Mouse (Mus musculus) cerebellum, adult 2 months (tissue): ENCODE measurements around the gene Casc3. TPM values are rescaled to one million over a fixed set of nuclear protein-coding genes. Genes with fewer than 3 reads are reported as not detected.
A peak's percentile ranks its signal among the peaks of the same experiment; 100 is the strongest.

Source experiments
- DNase-seq, 2 experiments: peaks; one replicate each; pipeline ENCODE4 v3.0.0; 2021
- H3K27ac ChIP-seq: fragments of 200-500 bp; 2 replicates; pipeline ENCODE4 v1.5.1; 2012; ENCODE audit warnings: low read length, control low read depth, inconsistent platforms; ENCODE audit not compliant: insufficient read depth
- H3K27me3 ChIP-seq: fragments of 200-500 bp; 2 replicates; pipeline ENCODE4 v1.6.1; 2012; ENCODE audit warnings: inconsistent platforms, mild to moderate bottlenecking, low read length, moderate library complexity; ENCODE audit not compliant: control insufficient read depth, insufficient read depth
- H3K4me1 ChIP-seq: fragments of 200-500 bp; 2 replicates; pipeline ENCODE4 v1.6.1; 2011; ENCODE audit warnings: low read length; ENCODE audit not compliant: control insufficient read depth, insufficient read depth
- H3K4me3 ChIP-seq: fragments of 200-500 bp; replicated peaks from 2 replicates; pipeline ENCODE3; 2011; ENCODE audit warnings: mild to moderate bottlenecking, low read depth, low read length, control low read depth; ENCODE audit not compliant: insufficient read depth
- CTCF ChIP-seq: fragments of 200-500 bp; IDR thresholded peaks from 2 replicates; pipeline ENCODE4 v1.5.1; 2011; ENCODE audit warnings: low read depth, mild to moderate bottlenecking, control low read depth, low read length, moderate library complexity, borderline replicate concordance; ENCODE audit not compliant: insufficient read depth
- POLR2A ChIP-seq: fragments of 200-500 bp; IDR thresholded peaks from 2 replicates; pipeline ENCODE4 v1.6.1; 2011; ENCODE audit warnings: low read length, control low read depth, borderline replicate concordance; ENCODE audit not compliant: insufficient read depth
- WGBS: fragments of 180-500 bp; shearing (Covaris S2); methylation state at CpG from one replicate; pipeline ENCODE4 v1.1.7; 2018; 5-methylcytosine and 5-hydroxymethylcytosine counted together
- polyA plus RNA-seq: library from polyadenylated mRNA; depleted of rRNA; stranded (reverse); fragments of >200 nt; gene quantifications from 2 replicates; pipeline ENCODE4 v1.2.3, GENCODE M21; 2012

Casc3 gene
- polyA plus RNA-seq, 1 experiment = 55.5 TPM

DNA sequence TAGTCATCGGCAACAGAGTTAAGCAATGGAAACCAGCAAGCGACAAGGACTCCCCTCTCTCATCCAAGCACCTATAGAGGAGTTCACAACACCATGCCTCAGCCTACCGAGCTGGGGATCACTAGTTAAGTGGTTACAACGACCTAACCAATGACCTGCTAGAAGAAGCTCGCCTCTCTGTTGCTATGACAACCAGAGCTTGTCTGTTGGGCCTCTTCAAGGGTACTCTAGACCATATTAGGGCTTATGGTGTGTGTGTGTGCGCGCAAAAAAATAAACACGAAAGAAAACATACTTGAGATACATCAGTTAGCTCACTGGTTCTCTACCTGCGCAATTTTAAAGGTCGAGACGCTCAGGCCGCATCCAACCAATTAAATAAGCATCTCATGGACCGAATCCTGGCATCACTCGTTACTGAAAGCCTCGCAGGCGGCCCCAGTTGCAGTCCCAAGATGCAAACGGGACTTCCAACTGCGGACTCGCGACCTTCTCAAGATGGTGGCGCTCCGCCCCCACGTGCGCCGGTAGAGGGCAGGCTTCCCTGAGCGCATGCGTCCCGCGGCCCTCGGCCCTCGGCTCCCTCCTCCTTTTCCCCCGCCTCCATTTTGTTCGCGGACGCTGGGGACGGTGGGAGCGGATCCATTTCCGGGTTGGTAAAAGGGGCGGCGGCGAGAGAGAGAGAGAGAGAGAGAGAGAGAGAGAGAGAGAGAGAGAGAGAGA is 58.5 kb downstream of the Casc3 start, which contains the start of gene Wipf2:
TSS of gene Wipf2 (plus strand) at position 611 of the 723 bp plus-strand sequence.
- Histone ChIP-seq H3K27me3 (no peaks in the 10 kb centered on the region), H3K4me3 (peak within 1 kb of the TSS; percentile 100), H3K4me1 (peaks cover 4% of the 10 kb centered on the region; the same call in 1 of the 2 replicates), H3K27ac (peak within 1 kb of the TSS; percentile 87)
- peak; percentile 91 for TF ChIP-seq POLR2A
- TF ChIP-seq CTCF = peak; percentile 58; the same call in 1 of the 2 replicates
- peak; percentile 94 to 95 for DNase-seq
- WGBS = 7% methylated on average over 38 of the region's 41 CpGs

DNA sequence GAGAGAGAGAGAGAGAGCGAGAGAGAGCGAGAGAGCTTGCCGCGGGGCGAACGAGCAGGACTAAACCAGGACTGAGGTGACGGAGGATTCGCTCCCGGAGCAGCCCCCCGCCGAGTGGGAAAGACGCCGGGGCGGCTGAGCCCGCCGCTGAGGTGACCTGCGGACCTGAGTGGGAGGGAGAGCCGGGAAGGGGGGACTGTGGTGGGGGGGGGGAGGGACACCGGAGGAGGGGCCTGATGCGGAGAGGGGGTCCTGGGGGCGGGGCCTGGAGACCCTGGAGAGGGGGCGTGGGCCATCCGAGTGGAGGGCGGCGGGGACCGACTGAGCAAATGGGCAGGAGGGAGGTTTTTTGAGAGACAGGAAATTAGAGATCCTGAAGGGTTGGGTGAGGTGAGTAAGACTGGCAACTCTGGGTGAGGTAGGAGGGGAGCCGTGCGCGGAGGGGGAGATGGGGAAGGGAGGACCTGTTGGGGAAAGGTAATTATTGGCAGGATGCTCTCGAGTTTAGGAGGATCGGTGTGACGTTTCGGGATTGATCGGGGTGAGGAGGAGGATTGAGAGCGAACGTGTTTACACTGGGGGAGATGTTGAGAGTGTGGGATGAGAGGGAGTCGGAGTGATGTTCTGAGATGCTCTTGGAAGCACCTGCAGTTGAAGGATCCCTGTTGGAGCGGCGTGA is 59.2 kb downstream of the Casc3 start:
- H3K27me3 ChIP-seq = no peaks in the 10 kb centered on the region
- under 1% methylated on average over 39 of the region's 39 CpGs for WGBS
- H3K4me3 ChIP-seq = peak overlapping the region; percentile 100
- H3K4me1 ChIP-seq = peaks cover 8% of the 10 kb centered on the region
- TF ChIP-seq POLR2A (no peak), CTCF (no peak)
- DNase-seq = no peak
- peak overlapping the region; percentile 87 for H3K27ac ChIP-seq

DNA sequence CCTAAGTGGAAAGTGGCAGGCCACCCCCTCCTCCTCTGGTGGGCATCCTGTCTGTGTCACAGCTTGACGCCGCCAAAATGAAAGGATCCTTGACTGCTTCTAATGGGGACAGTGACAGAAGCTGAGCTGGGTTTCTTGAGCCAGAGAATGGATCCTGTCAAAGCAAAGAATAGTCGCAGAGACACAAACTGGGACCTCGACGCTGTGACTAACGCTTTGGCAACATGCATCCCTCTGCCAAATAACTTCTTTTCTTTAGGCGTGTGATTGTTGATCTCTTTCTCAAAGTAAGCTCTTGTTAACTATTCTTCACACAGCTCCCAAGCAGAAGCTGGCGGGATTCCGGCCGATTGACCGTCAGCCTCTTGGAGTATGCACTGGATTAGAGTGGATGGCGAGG is 62.6 kb downstream of the Casc3 start:
- no peak overlapping the region for H3K27ac ChIP-seq
- WGBS = 41% methylated on average over 12 of the region's 12 CpGs

DNA sequence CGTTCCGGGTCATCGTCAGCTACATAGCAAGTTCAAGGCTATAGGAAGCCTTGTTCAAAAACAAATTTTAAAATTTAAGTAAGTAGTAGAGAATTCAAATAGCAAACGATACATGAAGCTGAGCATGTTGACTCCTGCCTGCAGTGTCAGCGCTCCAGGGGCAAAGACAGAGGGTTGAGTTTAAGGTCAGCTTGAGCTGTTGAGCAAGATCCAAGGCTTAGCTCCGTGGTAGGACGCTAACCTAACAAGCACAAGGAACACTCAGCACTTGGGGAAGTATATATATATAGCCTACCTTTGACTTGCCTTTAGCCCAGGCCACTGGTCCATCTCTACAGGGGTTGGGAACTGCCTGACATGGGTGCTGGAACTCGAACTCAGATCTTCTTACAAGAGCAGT is 65.2 kb downstream of the Casc3 start:
- Histone ChIP-seq H3K27me3 (no peaks in the 10 kb centered on the region), H3K27ac (no peak overlapping the region), H3K4me1 (peaks cover 25% of the 10 kb centered on the region), H3K4me3 (no peak overlapping the region)
- no peak for DNase-seq
- WGBS = 89% methylated on average over 8 of the region's 8 CpGs
- TF ChIP-seq POLR2A = no peak
- no peak for TF ChIP-seq CTCF

More for the DNA sequence above, 62.6 kb downstream of the Casc3 start:
- TF ChIP-seq CTCF = no peak
- no peak for TF ChIP-seq POLR2A
- Histone ChIP-seq H3K27me3 (no peaks in the 10 kb centered on the region), H3K4me3 (no peak overlapping the region), H3K4me1 (peaks cover 24% of the 10 kb centered on the region)
- peak in 1 of 2 experiments; percentile 59 for DNase-seq

DNA sequence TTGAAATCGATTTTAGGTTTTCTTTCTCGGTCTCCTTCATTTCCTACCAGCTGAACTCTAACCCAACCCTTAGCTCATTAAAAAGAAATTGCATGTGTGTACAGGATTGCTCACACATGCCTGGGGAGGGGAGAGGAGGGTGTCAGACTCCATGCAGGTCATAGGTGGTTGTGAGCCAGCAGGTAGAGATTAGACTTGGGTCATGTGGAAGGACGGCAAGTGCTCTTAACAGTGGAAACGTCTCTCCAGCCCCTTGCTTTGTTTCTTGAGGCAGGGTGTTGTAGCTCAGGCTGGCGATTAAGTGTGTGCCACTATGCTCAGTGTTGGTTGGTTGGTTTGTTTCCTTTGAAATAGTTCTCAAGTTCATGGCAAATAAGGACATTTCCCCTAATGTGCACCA is 66.1 kb downstream of the Casc3 start:
- no peak for TF ChIP-seq CTCF
- TF ChIP-seq POLR2A = no peak
- Histone ChIP-seq H3K4me1 (peaks cover 25% of the 10 kb centered on the region), H3K27ac (no peak overlapping the region), H3K4me3 (no peak overlapping the region), H3K27me3 (no peaks in the 10 kb centered on the region)
- 76% methylated on average over 5 of the region's 5 CpGs for WGBS
- no peak for DNase-seq

DNA sequence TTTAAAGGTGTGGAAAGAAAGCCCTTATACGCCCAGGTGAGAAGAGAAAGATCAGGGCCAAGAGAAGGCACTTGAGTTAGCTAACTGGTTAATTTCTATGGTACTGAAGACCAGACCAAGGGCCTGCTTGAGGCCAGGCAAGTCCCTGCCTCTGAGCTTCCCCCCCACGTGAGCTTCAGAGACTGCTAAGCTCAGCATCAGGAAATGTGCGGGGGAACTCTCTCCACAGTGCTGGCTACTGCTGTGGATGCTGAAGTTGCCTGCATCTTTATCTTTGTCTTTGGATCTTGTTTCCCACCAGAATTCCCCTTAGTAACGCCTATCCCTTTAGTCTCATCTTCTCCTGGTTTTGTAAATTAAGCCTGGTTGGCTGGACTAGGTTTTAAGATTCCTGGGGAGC is 66.7 kb downstream of the Casc3 start:
- WGBS = 46% methylated on average over 4 of the region's 4 CpGs
- no peak for DNase-seq
- no peak for TF ChIP-seq CTCF
- TF ChIP-seq POLR2A = no peak
- Histone ChIP-seq H3K27ac (peak overlapping the region; percentile 44), H3K27me3 (no peaks in the 10 kb centered on the region), H3K4me1 (peaks cover 25% of the 10 kb centered on the region), H3K4me3 (no peak overlapping the region)

DNA sequence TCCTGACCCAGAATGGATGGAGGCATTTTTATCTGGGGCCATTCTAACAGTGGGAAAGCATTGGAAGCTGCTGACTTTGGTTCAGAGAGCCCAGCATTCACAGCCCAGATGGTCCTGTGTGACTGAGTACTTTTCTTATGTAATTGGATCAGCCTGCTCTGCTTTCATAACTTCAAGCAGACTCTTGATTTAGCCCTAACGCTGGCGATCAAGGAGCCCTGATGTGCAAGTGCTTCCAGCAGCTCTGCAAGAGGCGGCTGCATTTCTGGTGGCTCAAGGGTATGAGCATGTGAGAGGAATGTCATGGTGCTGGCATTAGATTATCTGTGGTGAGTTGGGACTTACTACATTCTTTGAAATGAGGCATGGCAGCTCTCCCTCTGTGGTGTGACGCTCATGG is 67.3 kb downstream of the Casc3 start:
- peak overlapping the region; percentile 44 for H3K27ac ChIP-seq
- H3K4me1 ChIP-seq = peaks cover 27% of the 10 kb centered on the region
- no peaks in the 10 kb centered on the region for H3K27me3 ChIP-seq
- H3K4me3 ChIP-seq = no peak overlapping the region
- WGBS = 23% methylated on average over 4 of the region's 4 CpGs
- TF ChIP-seq POLR2A = no peak
- no peak for TF ChIP-seq CTCF
- peak; percentile 62 to 79 for DNase-seq
